Mouse (Mus musculus) lung, postnatal 10 days (tissue): ENCODE data around the gene Ccdc80.

ENCODE experiments used
- DNase-seq: peaks from one replicate; pipeline ENCODE4 v3.0.0; 2021

The Ccdc80 gene

DNA sequence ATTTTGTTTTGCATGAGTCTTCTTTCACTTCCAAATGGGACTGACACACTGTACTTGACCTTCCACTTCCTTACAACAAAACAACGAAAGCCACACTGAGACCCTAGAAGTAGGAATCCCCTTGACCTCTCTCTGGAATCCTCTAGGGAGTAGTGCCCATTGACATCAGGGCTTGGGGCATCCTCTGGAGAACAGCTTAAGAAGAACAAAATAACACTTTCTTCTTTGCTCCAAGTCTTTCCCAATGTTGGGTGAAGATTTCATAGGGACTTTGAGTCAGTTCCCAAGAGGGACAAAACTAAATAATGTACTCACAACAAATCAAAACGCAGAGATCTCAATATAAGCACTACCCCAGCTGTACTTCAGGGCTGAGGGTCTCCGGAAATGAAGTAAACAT is 25.6 kb downstream of the Ccdc80 start:
- peak; percentile 20 for DNase-seq

DNA sequence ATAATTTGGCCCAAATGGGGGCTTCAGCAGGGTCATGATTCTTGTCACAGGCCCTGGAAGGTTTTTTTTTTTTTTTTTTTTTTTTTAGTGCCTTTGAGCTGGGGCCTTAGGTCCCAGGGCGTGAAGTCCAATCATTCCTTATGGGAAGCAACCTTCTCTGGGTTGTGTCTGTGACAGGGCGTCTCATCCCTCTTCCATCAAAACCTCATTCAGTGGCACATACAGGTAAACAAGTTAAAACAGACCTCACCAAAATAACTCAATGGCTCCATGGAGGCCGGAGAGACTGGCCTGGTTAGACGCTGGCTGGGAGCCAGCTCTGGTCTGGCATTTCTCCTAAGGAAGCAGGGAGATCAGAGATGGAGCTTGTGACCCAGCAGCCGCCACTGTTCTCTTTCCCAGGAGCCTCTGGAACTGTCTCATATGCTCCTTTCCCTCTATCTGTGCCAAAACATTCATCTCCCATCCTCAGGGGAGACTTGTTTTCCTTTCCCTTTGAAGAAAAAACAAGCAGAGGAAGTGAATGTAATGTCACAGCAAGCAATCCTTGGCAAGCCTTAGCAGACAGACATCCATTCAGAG is 27.7 kb downstream of the Ccdc80 start:
- DNase-seq, result peak; percentile 70

DNA sequence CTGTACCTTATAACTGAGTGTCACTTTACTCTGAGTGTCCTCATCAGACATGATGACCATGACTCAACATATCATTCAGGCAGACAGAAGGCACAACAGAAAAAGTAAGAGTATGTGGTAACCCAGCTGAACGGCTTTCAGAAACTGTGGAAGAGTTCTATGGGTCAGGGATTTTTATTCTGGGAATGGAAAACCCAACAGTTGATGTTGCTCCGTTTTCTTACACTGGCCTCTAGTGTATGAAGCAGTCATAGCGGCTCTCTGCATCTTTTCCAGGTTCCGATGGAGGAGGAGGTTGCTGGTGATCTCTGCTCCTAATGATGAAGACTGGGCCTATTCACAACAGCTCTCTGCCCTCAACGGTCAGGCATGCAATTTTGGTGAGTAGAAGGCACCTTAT is 29.4 kb downstream of the Ccdc80 start:
- peak; percentile 53 for DNase-seq

DNA sequence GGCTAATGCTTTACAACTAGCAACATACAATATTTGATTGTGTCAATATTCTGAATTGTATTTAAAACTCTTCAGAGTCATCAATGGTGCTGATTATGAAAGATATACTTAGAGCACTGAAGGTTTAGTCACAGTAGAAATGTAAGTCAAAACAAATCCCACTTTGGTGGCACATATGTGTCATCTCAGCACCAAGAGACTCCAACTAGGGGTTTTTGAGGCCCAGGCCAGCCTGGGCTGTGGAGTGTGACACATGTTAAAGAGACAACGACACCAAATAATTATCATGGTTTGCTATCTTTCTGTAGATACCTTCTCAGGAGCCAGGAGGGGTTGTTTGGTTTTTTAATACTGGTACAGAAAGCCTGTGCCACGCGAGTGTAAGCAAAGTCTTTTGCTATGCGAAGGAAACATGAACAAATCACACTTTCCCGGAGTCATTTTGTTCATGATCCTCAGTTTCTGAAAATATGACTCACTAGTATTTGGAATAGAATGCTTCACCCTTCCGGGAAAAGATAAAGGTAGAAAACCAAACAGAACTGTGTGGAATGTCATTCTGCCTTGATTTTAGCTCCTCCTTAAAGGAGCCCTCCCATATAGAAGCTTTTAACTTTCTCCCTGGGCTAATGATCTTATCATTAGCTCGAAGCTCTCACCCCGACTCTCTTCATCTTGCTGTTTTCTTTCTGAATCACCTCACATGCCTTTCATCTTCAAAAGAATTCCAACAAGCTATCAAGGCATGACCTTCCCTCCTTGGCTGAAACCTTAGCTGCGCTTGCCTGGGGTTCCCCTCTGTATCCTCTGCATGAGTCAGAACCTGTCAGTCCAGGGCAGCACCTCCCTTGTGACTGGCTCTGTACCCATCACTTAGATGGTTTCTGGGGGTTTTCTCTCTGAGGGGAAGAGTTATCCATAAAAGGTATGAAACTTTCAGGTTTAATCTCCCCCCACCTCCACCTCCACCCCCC is 31.3 kb downstream of the Ccdc80 start:
- DNase-seq, result no peak

DNA sequence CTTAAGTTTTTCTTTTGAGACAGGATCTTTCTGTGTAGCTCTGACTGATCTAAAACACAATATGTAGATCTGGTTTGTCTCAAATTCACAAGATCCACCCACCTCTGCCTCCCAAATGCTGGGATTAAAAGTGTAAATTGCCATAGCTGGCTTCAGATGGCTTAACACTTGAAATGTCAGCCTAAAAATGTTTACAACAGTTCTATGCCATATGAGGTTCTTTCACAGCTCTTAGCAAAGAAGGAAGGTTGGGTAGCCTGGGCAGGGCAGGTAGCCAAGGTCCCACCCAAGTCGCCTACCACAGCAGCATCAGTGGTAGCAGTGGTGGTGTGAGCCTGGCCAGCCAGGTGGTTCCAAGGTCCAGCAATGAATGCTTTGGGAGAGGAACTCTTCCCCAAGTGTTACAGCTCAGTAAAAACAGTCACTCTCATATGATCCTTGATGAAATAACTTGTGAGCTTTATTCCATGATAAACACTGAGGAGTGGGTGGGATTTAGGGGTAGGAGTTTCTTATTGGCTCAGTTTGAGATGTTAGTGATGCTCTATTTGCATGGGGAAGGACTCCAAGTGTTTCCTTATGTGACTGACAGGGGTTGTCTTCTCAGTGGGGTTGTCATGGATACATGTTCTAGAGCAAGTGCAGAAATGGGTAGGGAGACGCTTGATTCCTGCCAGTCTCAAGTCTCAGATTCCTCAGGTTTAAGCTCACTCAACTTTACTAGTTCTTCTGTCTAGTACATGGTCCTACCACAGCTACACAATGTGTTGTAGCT is 34.9 kb downstream of the Ccdc80 start:
- DNase-seq, result no peak

DNA sequence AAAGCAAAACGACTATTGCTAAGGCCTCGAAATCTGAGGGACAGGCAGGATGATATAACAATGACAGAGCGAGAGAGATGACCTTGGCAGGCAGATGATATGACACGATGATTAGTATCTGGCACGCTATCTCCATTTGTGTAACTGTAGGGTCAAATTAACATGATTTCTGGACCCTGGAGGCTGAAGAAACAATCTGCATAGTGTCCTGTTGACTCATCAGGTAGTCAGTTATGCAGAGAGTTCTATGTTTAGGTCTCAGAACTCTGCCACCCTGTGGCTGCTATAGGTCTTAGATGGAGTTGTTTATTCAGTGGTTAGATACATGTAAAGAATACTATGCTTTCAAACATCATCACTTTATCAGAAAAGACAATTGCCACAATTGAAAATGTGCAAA is 48.5 kb downstream of the Ccdc80 start:
- no peak for DNase-seq

DNA sequence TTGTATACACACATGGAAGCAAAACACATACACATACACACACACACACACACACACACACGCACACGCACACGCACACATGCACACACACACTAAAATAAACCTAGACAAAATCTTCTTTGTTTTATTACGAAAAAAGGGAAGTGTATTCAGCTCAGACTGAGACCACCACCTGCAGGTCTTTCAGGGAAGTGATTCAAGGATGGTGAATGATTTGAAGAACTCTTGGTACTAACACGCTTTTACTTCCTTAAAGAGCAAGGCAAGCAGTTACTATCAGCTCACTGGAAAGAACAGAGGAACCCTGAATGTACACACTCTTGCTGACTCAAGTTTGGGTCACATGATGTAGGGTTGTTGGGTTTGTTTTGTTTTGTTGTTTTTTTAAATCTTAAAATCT is 49.4 kb downstream of the Ccdc80 start:
- DNase-seq, result peak; percentile 9

DNA sequence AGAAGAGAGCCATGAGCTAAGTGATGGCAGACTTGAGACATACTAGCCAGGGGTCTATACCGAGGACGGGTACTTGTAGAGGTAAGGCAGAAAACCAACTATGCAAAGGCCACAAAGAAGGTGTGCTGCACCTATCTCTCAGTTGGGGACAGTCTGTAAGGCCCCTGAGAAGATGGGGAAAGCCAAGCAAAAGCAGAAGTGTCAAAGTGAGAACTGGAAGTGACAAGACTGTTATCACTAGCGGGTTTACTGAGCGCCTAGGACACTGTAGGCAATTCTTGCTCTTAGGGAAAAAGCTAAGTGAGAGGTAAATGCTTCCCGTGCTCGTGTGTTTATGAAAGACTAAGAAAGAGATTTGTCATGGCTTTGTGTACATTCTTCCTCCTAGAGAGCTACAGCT is 51.9 kb downstream of the Ccdc80 start:
- no peak for DNase-seq

DNA sequence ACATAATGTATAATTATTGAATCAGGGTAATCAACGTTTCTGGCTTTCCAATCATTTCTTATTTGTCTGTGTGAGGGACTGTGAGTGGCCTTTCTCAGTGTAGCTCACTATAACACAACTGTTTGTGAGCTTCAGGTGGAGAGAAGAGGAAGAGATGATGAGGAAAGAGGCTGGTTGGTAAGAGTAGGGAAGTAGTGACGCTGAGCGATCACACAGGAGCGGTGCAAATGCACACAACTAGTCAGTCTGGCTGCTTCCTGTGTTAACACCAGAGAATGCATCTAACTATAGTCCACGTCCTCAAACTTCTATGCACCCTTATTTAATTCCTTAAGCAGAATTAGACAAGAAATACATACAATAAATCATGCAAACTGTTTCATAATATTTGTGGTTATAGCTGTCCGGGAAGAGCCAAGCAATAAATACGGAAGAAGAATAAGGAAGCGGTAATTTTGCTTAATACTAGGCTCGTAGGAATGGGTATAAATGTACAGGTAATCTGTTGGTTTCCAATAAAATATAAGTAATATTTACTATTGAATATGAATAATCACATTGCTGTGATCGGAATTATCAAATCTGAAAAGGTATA is 55.4 kb downstream of the Ccdc80 start:
- DNase-seq, result no peak

DNA sequence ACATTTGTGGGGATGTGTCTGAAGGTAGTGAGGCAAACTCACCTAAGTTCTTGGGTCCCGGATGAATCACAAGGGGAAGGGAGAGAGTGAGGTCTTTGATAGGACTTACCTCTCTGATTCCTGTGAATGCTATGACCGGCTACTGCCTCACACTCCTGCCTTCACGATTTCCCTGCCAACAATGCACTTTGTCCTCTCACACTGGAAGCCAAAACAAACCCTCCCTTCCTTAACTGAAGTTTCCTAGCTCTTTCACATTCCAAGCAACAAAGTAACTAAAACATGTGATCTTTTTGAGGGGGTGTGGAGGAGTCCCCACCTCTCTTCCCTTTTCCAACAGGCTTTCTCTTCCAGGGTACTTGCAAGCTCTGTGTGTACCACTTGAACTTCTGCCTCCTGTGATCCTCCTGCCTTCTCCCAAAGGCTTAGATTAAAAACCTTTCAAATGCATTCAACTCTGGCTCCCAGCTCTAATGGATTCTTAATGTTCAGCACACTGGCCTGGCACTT is 61.6 kb downstream of the Ccdc80 start:
- DNase-seq, result peak; percentile 29

DNA sequence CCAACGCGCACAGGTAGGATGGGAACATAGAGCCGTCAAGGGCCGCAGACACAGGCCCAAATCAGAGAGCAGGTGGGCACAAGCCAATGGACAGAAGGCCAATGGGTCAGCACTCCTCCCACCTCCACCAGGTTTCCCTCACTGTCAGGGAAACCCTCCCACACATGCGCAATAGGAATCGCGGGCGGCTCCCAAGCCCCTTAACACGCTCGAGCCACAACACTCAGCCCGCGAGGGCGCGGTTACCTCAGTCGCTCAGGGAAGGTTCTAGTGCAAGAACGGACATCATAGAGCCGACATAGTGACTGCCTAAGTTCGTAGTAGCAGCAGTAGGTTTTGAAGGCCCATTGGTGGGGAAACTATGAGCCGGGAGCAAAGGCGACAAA is 64.9 kb downstream of the Ccdc80 start:
- peak; percentile 87 for DNase-seq

DNA sequence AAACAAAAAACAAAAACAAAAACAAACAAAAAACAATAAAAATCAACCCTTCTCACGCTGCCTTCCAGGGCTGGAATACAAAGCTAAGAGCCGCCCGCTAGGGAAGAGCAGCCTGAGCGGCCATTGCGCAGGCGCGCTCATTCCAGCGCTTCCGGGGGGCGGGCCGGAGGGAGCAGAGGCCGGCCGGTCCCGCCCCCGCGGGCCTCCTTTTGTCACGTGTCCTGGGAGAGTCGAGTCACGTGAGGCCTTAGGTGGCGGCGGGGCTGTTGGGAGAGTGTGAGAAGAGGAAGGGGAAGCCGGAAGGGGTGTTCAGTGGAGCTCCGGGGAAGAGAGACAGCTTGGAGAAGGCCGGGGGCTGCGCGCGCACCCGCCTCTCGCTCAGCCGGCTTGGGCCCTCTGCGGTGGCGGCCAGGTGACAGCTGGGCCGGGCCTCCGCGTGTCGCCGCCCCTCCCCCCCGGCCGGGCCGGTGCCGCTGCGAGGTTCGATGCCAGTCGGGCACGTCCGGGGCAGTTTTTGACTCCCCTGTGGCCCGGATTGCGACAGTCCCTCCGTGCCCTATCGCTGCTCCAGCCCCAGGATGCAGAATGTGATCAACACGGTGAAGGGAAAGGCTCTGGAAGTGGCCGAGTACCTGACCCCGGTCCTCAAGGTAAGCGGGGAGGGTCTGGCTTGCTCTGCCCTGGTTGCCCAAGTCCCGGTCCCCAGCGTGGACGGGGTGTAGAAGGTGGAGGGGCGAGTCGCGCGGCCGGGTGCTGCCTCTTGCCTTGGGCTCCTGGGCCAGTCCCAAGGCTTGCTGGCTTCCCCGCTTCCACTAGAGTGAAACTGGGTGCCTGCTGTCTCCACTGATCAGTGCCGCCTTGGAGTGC is 65.6 kb downstream of the Ccdc80 start, which contains the start of the genes Slc35a5 and Atg3:
TSS of gene Slc35a5 (minus strand) at position 185 of the 867 bp plus-strand sequence.
TSS of gene Atg3 (plus strand) at position 264 of the 867 bp plus-strand sequence.
- peak; percentile 98 for DNase-seq

DNA sequence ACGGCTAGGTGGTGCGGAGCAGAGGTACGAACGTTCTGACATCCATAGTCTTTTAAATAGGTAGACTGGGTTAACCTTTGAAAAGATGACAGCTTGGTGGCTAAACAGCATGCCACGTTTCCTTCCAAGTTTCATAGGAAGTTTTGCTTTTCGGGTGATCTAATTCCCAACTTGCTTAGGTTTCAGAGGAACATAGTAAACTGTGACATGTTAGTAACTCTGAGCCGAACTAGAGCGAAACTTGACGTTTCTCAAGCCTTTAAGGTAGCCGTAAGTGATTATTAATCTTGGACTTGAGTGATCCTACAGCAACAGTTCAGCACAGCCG is 66.2 kb downstream of the Ccdc80 start:
- DNase-seq, result no peak
